Comparison of ENCODE assay signal across 15 mouse cellular contexts in the genomic region with DNA sequence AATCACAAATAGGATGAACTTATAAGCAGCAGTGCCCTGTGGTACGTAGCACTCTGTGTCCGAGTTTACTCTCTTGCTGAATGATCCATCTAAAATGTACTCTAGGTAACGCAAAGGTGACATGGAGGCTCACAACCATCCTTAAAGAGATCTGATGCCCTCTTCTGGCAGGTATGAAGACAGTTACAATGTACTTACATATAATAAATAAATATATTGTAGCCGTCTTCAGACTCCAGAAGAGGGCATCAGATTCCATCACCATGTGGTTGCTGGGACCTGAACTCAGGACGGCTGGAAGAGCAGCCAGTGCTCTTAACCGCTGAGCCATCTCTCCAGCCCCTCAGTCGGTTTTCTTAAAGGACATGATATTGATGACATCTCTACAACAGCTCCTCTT. TPM values are rescaled to one million over a fixed set of nuclear protein-coding genes. Genes with fewer than 3 reads are reported as not detected.
DNase-seq lines count a peak whose midpoint lies in the region; ATAC-seq and TF ChIP-seq lines count a peak whose summit lies in the region.
"Had no signal": no experiment of that assay in that cellular context is flagged by ENCODE, and none has a peak within 500 bp of the region (broad histone marks: within the 10 kb centered on the region; RNA-seq: fewer than 3 reads in every experiment).

No protein-coding gene starts in this region.

- no peaks in the 10 kb centered on the region for H3K4me1 ChIP-seq in kidney, postnatal 0 days (replicated peaks; ENCODE audit: insufficient read depth, low read length)
- H3K4me1 ChIP-seq: limb, embryonic 10.5 days had no signal

- peak; percentile 26 for DNase-seq in embryo, embryonic 11 days
- no peak for DNase-seq in embryo, embryonic 10 days (ENCODE audit: low spot score)
- peak; percentile 67 for DNase-seq in kidney, postnatal 0 days (ENCODE audit: low spot score)
- no peak for DNase-seq in kidney, postnatal 36 days
- DNase-seq in thymus, postnatal 0 days (ENCODE audit: low spot score): peak; percentile 50
- no peak for DNase-seq in thymus, adult 18-20 months
- peak; percentile 46 for DNase-seq in naive thymus-derived CD4-positive, alpha-beta T cell, adult 2 months (ENCODE audit: low read depth)
- DNase-seq: adrenal gland, postnatal 36 days; cerebellum, adult 18-20 months; kidney, adult 8-10 months; layer of hippocampus, adult 9-11 months; lung, postnatal 36 days had no signal

- ATAC-seq in kidney, postnatal 0 days (replicated peaks; ENCODE audit: low FRiP score, low read depth): no peak
- ATAC-seq in inflammation-experienced regulatory T-cells, adult 6 months: no peak

- H3K27me3 ChIP-seq in kidney, postnatal 0 days (ENCODE audit: insufficient read depth, low read length): no peaks in the 10 kb centered on the region

- H3K4me2 ChIP-seq in kidney, postnatal 0 days (ENCODE audit: low read length): no peak overlapping the region

- H3K9ac ChIP-seq in kidney, postnatal 0 days (ENCODE audit: low read depth, low read length): no peak overlapping the region

- H3K27ac ChIP-seq in kidney, postnatal 0 days: no peak overlapping the region
- H3K27ac ChIP-seq: limb, embryonic 10.5 days had no signal

- TF ChIP-seq CTCF in kidney, postnatal 0 days (IDR thresholded peaks at IDR 0.05; ENCODE audit: low read depth): peak; percentile 65

- H3K4me3 ChIP-seq in kidney, postnatal 0 days (replicated peaks; ENCODE audit: low read depth, low read length): no peak overlapping the region
- H3K4me3 ChIP-seq: limb, embryonic 10.5 days had no signal

- no peaks in the 10 kb centered on the region for H3K36me3 ChIP-seq in kidney, postnatal 0 days (ENCODE audit: insufficient read depth, low read length)
- H3K36me3 ChIP-seq: limb, embryonic 10.5 days had no signal

- 67% methylated on average over 7 of the region's 7 CpGs for WGBS in kidney, postnatal 0 days

- no peaks in the 10 kb centered on the region for H3K9me3 ChIP-seq in kidney, postnatal 0 days (replicated peaks; ENCODE audit: low read length)
- H3K9me3 ChIP-seq: limb, embryonic 10.5 days had no signal

RNA-seq across cellular contexts. Expression of gene Ndrg2, which starts 9.3 kb away (rescaled TPM):
- polyA plus RNA-seq in kidney, postnatal 0 days (2015; fragmentation: Nextera tagmentation; extraction: Ambion mirVana): 89.2 and 95.3 TPM in 2 replicates
- polyA plus RNA-seq in thymus, postnatal 0 days (2015; fragmentation: Nextera tagmentation; extraction: Ambion mirVana): 14.8 and 16.6 TPM in 2 replicates
- 10 to 100 TPM in 2 of 3 experiments, 1 to 10 TPM in 1; 9.3 to 31.1 (median 21.3) TPM for polyA plus RNA-seq in inflammation-experienced regulatory T-cells, adult 6 months (2017; shearing (Covaris generic))

RNA-seq across cellular contexts. Expression of gene Slc39a2, which starts 12.0 kb away (rescaled TPM):
- polyA plus RNA-seq in kidney, postnatal 0 days (2015; fragmentation: Nextera tagmentation; extraction: Ambion mirVana): 0.12 and 0.15 TPM in 2 replicates
- 0.14 and 0.26 TPM in 2 replicates for polyA plus RNA-seq in thymus, postnatal 0 days (2015; fragmentation: Nextera tagmentation; extraction: Ambion mirVana)
- under 1 TPM; 0.29 to 0.40 (median 0.34) TPM for polyA plus RNA-seq in inflammation-experienced regulatory T-cells, adult 6 months (2017; shearing (Covaris generic))

RNA-seq across cellular contexts. Expression of gene Tppp2, which starts 13.5 kb away (rescaled TPM):
- not detected in 2 replicates for polyA plus RNA-seq in kidney, postnatal 0 days (2015; fragmentation: Nextera tagmentation; extraction: Ambion mirVana)
- polyA plus RNA-seq in thymus, postnatal 0 days (2015; fragmentation: Nextera tagmentation; extraction: Ambion mirVana): not detected in 2 replicates
- not detected for polyA plus RNA-seq in inflammation-experienced regulatory T-cells, adult 6 months (2017; shearing (Covaris generic))
- polyA plus RNA-seq: C2C12; limb, embryonic 10.5 days had no signal

RNA-seq across cellular contexts. Expression of gene Rnase13, which starts 17.9 kb away (rescaled TPM):
- polyA plus RNA-seq in kidney, postnatal 0 days (2015; fragmentation: Nextera tagmentation; extraction: Ambion mirVana): not detected in 2 replicates
- polyA plus RNA-seq in thymus, postnatal 0 days (2015; fragmentation: Nextera tagmentation; extraction: Ambion mirVana): not detected in 2 replicates
- not detected for polyA plus RNA-seq in inflammation-experienced regulatory T-cells, adult 6 months (2017; shearing (Covaris generic))
- polyA plus RNA-seq: C2C12; limb, embryonic 10.5 days had no signal

RNA-seq across cellular contexts. Expression of gene Mettl17, which starts 20.1 kb away (rescaled TPM):
- polyA plus RNA-seq in kidney, postnatal 0 days (2015; fragmentation: Nextera tagmentation; extraction: Ambion mirVana): 46.3 and 46.6 TPM in 2 replicates
- 41.9 and 50.0 TPM in 2 replicates for polyA plus RNA-seq in thymus, postnatal 0 days (2015; fragmentation: Nextera tagmentation; extraction: Ambion mirVana)
- polyA plus RNA-seq in inflammation-experienced regulatory T-cells, adult 6 months (2017; shearing (Covaris generic)): 10 to 100 TPM; 26.7 to 75.2 (median 69.3) TPM

Comparison
In these comparisons a context has a peak if more than half of its experiments do, and no peak if none do; other contexts are left out.
1. DNase-seq: peak in embryo, embryonic 11 days (single experiment), kidney, postnatal 0 days (single experiment), thymus, postnatal 0 days (single experiment) and naive thymus-derived CD4-positive, alpha-beta T cell, adult 2 months (single experiment); none in embryo, embryonic 10 days (single experiment), kidney, postnatal 36 days (0 of 2) and thymus, adult 18-20 months (0 of 2).